Mouse (Mus musculus) liver, embryonic 12.5 days (tissue): ENCODE measurements around the gene Bcl11a. TPM values are rescaled to one million over a fixed set of nuclear protein-coding genes. Genes with fewer than 3 reads are reported as not detected.
A peak's percentile ranks its signal among the peaks of the same experiment; 100 is the strongest.

Experiments
- ATAC-seq: fragments of 200-750 bp; cut with Nextera tagmentation; 2 replicates; pipeline ENCODE4 v1.8.0; 2017; ENCODE audit warnings: moderate number of reproducible peaks, mild to moderate bottlenecking, moderate library complexity
- H3K27ac ChIP-seq: fragments of 300-500 bp; sonication (generic); 2 replicates; pipeline ENCODE4 v1.5.1; 2016; ENCODE audit warnings: mild to moderate bottlenecking
- H3K27me3 ChIP-seq: fragments of 300-500 bp; sonication (generic); replicated peaks from 2 replicates; pipeline ENCODE4 v1.6.1; 2016; ENCODE audit warnings: mild to moderate bottlenecking, moderate library complexity
- H3K36me3 ChIP-seq: fragments of 300-500 bp; sonication (generic); 2 replicates; pipeline ENCODE4 v1.6.1; 2016; ENCODE audit warnings: mild to moderate bottlenecking, moderate library complexity
- H3K4me1 ChIP-seq: fragments of 300-500 bp; sonication (generic); 2 replicates; pipeline ENCODE4 v1.6.1; 2016
- H3K4me2 ChIP-seq: fragments of 300-500 bp; sonication (generic); 2 replicates; pipeline ENCODE4 v1.6.1; 2016; ENCODE audit warnings: mild to moderate bottlenecking, moderate library complexity
- H3K4me3 ChIP-seq: fragments of 300-500 bp; sonication (generic); 2 replicates; pipeline ENCODE4 v1.5.1; 2016; ENCODE audit warnings: mild to moderate bottlenecking, moderate library complexity
- H3K9ac ChIP-seq: fragments of 300-500 bp; sonication (generic); 2 replicates; pipeline ENCODE4 v1.6.1; 2016; ENCODE audit warnings: mild to moderate bottlenecking, moderate library complexity
- H3K9me3 ChIP-seq: fragments of 300-500 bp; sonication (generic); replicated peaks from 2 replicates; pipeline ENCODE4 v1.6.1; 2016; ENCODE audit warnings: mild to moderate bottlenecking, moderate library complexity
- WGBS: fragments of 180-500 bp; shearing (Covaris S2); methylation state at CpG from one replicate; pipeline ENCODE4 v1.1.7; 2016; ENCODE audit not compliant: insufficient replicate concordance; 5-methylcytosine and 5-hydroxymethylcytosine counted together
- polyA plus RNA-seq: library from polyadenylated mRNA; unstranded; fragments of >200 nt; fragmentation: Nextera tagmentation; extraction: Ambion mirVana; gene quantifications from 2 replicates; pipeline ENCODE4 v1.2.1, GENCODE M21; 2016

Bcl11a gene
- polyA plus RNA-seq, 1 experiment from 2014 or later, result 53.4 TPM

DNA sequence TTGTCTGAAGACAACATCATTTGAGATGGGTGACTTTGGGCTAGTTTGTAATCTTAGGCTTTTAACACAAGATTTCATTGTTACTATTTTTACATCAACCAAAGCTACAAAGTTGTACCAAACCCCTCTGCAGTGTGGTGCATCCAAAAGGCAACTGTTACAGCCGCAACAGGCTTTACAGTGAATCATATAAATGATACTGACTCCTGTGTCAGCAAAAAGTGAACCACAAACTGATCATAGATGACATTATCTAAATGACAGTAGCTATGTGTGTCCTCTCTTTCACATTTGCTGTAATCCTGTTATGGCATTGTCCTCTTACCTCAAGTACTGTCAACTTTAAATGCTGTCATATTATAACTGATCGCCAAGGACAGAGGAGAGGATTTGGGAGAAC is 60.0 kb downstream of the Bcl11a start:
- no peak for ATAC-seq

DNA sequence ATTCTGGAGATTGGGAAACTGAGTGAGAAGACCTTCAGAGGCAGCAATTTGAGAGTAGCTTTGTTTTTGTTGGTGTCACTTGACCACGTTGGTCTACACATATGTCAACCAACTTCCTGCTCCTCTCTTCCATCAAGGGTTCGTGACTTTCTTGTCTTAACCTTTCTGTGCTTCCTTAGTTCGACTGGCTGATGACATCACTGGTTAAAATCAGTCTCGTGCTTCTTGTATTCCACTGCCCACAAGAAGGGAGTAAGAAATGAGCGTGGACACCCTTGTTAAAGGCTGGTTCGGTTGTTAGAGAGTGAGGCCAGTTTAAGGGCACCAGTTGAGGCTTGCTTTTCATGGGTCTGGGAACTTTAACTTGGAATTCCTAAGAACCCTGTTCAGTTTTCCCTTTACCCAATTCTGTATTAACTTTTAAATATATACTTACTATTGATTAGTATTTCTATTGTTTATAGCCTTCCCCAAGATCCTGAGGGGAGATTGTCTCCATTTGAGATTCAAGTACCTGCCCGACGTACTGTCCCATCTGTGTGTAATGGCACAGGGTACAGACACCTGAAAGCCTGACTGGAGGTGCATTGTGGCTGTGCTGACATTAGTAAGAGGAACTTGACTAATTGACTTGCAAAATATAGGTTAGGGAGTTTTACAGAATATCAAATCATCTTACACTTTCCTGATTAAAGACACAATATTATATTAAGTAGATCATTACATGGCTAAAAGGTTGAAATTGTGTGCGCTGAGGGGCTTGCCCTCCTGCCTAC is 60.9 kb downstream of the Bcl11a start:
- H3K36me3 ChIP-seq, result peaks cover 64% of the 10 kb centered on the region
- no peak overlapping the region for H3K9ac ChIP-seq
- H3K4me2 ChIP-seq, result no peak overlapping the region
- no peaks in the 10 kb centered on the region for H3K27me3 ChIP-seq
- WGBS, result 47% methylated on average over 9 of the region's 9 CpGs
- peak overlapping the region; percentile 59 for H3K27ac ChIP-seq
- no peaks in the 10 kb centered on the region for H3K9me3 ChIP-seq
- peaks cover 90% of the 10 kb centered on the region for H3K4me1 ChIP-seq
- H3K4me3 ChIP-seq, result no peak overlapping the region
- ATAC-seq, result no peak

More for the DNA sequence above, 60.0 kb downstream of the Bcl11a start:
- WGBS, result 76% methylated on average over 2 of the region's 2 CpGs
- H3K9me3 ChIP-seq, result no peaks in the 10 kb centered on the region
- H3K4me1 ChIP-seq, result peaks cover 97% of the 10 kb centered on the region
- H3K4me3 ChIP-seq, result no peak overlapping the region
- H3K4me2 ChIP-seq, result no peak overlapping the region
- peak overlapping the region; percentile 92 for H3K27ac ChIP-seq
- no peaks in the 10 kb centered on the region for H3K27me3 ChIP-seq
- H3K9ac ChIP-seq, result 0 out of 2 replicates have a peak overlapping the region, but pooled peaks have one; percentile 9
- peaks cover 59% of the 10 kb centered on the region for H3K36me3 ChIP-seq

DNA sequence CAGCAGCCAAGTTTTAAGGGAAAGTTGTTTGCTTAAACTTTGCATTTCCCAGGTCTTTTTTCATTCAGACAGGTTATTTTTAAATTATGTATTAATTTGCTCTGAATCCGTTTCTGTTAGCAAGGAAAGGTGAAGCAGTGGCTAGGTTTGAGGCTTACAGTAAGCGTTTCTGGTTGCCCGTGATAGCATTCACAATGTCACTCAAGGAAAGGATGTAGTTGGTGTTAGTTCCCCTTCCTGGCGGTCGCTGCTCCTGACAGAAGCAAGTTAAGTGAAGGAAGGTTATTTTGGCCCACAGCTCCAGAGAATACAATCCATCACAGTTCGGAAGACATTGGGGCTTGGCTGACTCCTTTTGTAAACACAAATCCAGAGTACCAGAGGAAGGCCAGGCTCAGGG is 61.6 kb downstream of the Bcl11a start:
- H3K4me1 ChIP-seq, result peaks cover 90% of the 10 kb centered on the region
- no peaks in the 10 kb centered on the region for H3K27me3 ChIP-seq
- peaks cover 70% of the 10 kb centered on the region for H3K36me3 ChIP-seq
- H3K27ac ChIP-seq, result no peak overlapping the region
- no peak overlapping the region for H3K9ac ChIP-seq
- H3K4me3 ChIP-seq, result no peak overlapping the region
- no peak for ATAC-seq
- no peak overlapping the region for H3K4me2 ChIP-seq
- H3K9me3 ChIP-seq, result no peaks in the 10 kb centered on the region
- WGBS, result 48% methylated on average over 6 of the region's 6 CpGs

DNA sequence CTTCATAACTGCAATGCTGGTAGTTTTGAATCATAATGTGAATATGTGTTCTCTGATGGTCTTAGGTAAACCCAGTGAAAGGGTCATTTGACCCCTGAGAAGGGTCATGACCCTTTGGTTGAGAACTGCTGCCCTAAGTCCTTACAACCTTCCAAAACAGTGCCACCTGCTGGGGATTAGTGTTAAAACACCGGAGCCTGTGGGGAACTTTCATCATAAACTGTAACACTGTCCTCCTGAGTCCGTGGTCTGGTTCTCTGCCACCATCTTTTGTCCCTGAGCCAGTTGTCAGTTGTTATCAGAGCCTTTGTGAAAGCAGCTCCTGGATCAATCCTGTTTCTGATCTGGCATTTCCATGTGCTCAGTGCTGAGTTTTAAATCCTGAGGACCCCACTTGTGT is 62.1 kb downstream of the Bcl11a start:
- no peak overlapping the region for H3K9ac ChIP-seq
- ATAC-seq, result no peak
- peak overlapping the region; percentile 59; the same call in 1 of the 2 replicates for H3K27ac ChIP-seq
- WGBS, result 88% methylated on average over 2 of the region's 2 CpGs
- peaks cover 75% of the 10 kb centered on the region for H3K36me3 ChIP-seq
- peaks cover 90% of the 10 kb centered on the region for H3K4me1 ChIP-seq
- H3K9me3 ChIP-seq, result no peaks in the 10 kb centered on the region
- H3K4me2 ChIP-seq, result no peak overlapping the region
- H3K4me3 ChIP-seq, result no peak overlapping the region
- no peaks in the 10 kb centered on the region for H3K27me3 ChIP-seq

DNA sequence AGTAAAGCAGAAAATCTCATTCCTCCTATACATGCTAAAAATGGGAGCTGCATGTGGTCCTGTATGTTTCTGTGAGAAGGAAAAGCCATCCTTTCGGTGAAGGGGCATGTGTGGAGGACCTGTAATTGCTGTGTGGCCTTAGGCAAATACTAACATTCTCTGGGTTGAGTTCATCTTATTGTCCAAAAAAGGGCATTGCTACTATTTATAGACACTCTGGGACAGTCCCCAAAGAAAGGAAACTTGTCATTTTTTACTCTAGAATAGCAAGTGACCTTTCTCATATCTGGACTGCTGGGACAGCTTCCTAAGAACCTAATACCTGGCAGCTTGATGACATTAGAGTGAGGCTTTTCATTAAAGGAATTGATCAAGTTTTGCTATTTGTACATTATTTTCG is 63.1 kb downstream of the Bcl11a start:
- ATAC-seq, result no peak
- no peaks in the 10 kb centered on the region for H3K27me3 ChIP-seq
- peaks cover 90% of the 10 kb centered on the region for H3K4me1 ChIP-seq
- H3K36me3 ChIP-seq, result peaks cover 85% of the 10 kb centered on the region
- H3K9ac ChIP-seq, result no peak overlapping the region
- no peak overlapping the region for H3K4me3 ChIP-seq
- H3K4me2 ChIP-seq, result no peak overlapping the region
- WGBS, result 80% methylated on average over 2 of the region's 2 CpGs
- no peaks in the 10 kb centered on the region for H3K9me3 ChIP-seq
- peak overlapping the region; percentile 59 for H3K27ac ChIP-seq

DNA sequence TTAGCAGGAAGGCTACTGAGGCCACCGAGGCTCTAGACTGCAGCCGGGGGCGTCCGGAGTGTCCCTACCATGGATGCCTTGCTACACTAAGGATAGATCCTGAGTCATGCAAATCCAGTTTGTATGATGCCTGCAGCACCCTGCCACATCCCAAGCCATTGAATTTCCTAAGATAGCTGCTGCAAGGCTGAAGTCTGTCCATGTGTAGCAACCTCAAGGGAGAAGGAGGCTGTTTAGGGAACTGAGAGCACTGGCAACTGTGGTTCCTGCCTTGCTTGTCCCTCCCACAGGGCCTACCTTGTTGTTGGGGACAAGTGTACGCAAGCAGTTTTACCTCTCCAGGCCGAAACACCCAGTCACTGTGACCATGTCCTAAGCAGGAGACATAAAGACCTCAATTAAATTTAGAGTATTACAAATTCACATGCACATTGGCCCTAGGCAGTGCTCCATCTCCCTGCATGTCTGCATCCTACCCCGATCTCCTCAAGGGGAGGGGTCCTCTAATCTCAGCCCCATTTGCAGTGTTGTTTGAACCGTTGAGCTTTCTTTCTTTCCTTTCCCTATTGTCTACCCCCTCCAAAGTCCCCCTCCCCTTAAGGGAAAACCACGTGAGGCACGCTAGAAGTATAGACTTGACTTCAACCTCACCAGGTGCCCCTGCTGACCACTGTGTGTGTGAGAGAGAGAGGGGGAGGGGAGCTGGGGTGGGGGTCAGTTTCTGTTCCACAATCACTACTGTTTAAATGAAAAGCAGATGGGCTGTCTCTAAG is 63.8 kb downstream of the Bcl11a start:
- peaks cover 90% of the 10 kb centered on the region for H3K4me1 ChIP-seq
- no peak for ATAC-seq
- no peaks in the 10 kb centered on the region for H3K9me3 ChIP-seq
- no peak overlapping the region for H3K4me2 ChIP-seq
- no peak overlapping the region for H3K4me3 ChIP-seq
- no peaks in the 10 kb centered on the region for H3K27me3 ChIP-seq
- no peak overlapping the region for H3K9ac ChIP-seq
- peak overlapping the region; percentile 59; the same call in 1 of the 2 replicates for H3K27ac ChIP-seq
- peaks cover 91% of the 10 kb centered on the region for H3K36me3 ChIP-seq
- WGBS, result 73% methylated on average over 10 of the region's 10 CpGs

DNA sequence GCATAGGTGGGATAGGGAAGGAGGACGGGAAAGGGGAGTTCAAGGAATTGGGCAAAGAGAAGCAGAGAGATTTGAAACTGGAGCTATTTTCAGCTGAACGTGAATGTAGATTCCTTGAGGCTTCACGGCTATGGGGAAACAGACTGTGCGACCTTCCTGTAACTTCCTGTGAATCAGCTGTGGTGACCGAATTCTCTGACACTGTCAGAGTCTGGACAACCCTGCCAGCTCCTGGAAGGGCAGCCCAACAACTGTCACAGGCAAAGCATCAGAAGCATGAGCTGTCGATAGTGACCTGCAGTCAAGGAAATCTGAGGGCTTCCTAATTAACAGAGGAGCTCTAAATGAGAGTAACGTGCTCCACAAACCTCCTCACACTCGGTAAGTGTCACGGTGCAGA is 64.5 kb downstream of the Bcl11a start:
- Histone ChIP-seq H3K4me3 (no peak overlapping the region), H3K27ac (peak overlapping the region; percentile 59; the same call in 1 of the 2 replicates), H3K4me1 (peaks cover 90% of the 10 kb centered on the region), H3K36me3 (peaks cover 90% of the 10 kb centered on the region), H3K4me2 (no peak overlapping the region), H3K9ac (0 out of 2 replicates have a peak overlapping the region, but pooled peaks have one; percentile 23), H3K9me3 (no peaks in the 10 kb centered on the region), H3K27me3 (no peaks in the 10 kb centered on the region)
- 54% methylated on average over 9 of the region's 9 CpGs for WGBS
- no peak for ATAC-seq

DNA sequence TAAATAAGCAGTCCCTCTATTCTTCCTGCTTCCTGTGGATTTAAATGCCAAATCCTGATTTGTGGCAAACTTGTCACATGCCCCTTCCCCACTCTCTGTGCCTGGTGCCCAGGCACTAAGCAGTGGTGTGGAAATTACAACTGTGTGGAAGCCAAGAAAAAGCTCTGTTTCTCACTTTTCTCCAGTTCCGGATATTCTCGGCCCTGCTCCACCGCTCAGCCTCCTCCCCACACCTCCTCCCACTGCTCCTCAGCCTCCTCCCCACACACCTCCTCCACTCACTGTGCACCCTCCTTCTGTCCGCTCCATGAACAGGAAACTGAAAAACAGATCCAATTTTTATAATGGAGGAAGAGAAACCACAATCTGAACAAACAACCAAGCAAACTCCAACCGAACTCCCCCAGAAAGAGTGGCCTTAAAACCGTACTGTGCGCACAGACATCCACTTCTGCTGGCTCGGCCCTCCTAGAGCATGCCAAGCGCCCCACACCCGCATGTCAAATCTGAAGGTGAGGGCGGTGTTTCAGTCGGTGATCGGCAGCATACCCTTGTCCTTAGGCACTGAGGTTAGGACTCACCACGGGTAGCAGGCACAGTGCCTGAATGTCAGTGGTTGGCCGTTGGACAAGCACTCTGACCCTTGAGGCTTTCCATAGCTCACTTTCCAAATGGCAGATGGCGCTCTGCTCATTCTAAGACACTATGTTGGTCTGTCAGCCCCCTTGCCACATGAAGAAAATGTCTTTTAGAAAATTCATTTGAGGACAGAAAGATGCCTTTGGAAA is 66.5 kb downstream of the Bcl11a start:
- Histone ChIP-seq H3K27me3 (no peaks in the 10 kb centered on the region), H3K9me3 (no peaks in the 10 kb centered on the region), H3K27ac (peak overlapping the region; percentile 47), H3K4me1 (peaks cover 91% of the 10 kb centered on the region), H3K36me3 (peaks cover 76% of the 10 kb centered on the region), H3K4me3 (no peak overlapping the region), H3K4me2 (no peak overlapping the region), H3K9ac (no peak overlapping the region)
- 79% methylated on average over 16 of the region's 16 CpGs for WGBS
- no peak for ATAC-seq

DNA sequence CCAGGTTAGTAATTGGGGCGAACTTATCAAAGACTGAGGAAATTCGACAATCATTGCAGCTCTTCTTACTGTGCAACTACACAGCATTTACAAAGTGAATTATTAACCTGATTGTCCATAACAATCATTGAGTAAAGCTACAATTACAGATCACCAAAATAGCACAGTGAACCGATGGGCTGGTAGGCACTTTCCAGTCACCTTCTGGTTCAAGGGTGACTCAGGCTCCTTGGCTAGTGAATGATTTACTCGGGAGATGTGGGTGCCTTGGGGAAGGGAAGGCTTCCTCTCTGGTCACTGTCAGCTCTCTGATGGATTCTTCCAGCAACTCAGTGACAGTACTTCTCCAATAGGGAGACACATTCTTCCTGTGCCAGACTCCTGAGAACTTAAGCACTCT is 68.2 kb downstream of the Bcl11a start:
- Histone ChIP-seq H3K9me3 (no peaks in the 10 kb centered on the region), H3K27me3 (no peaks in the 10 kb centered on the region), H3K9ac (no peak overlapping the region), H3K4me3 (no peak overlapping the region), H3K27ac (peak overlapping the region; percentile 78), H3K4me2 (no peak overlapping the region), H3K4me1 (peaks cover 89% of the 10 kb centered on the region), H3K36me3 (peaks cover 76% of the 10 kb centered on the region)
- 67% methylated on average over 4 of the region's 4 CpGs for WGBS
- ATAC-seq, result no peak

DNA sequence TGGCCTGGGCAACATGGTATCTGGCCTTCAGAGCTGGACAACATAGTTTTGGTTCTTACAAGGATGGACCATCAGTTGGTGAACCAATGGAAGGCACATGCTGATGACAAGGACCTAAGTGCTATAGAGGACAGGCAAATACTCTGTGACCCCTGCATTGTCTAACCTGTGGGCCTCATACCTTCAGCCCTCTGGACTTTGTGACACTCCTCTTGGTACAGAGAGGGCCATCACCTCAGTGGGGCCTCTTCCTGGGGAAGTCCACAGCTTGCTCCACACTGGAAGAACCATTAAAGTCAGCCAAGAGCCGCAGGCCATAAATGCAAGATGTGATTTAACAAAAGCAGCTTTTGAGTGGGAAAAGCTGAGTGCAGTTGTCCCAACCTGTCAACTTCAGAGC is 68.6 kb downstream of the Bcl11a start:
- peaks cover 85% of the 10 kb centered on the region for H3K4me1 ChIP-seq
- H3K27me3 ChIP-seq, result no peaks in the 10 kb centered on the region
- H3K4me3 ChIP-seq, result no peak overlapping the region
- ATAC-seq, result no peak
- peak overlapping the region; percentile 78 for H3K27ac ChIP-seq
- H3K9me3 ChIP-seq, result no peaks in the 10 kb centered on the region
- H3K4me2 ChIP-seq, result no peak overlapping the region
- no peak overlapping the region; the same call in 1 of the 2 replicates for H3K9ac ChIP-seq
- H3K36me3 ChIP-seq, result peaks cover 74% of the 10 kb centered on the region
- WGBS, result 78% methylated on average over 1 of the region's 1 CpGs

DNA sequence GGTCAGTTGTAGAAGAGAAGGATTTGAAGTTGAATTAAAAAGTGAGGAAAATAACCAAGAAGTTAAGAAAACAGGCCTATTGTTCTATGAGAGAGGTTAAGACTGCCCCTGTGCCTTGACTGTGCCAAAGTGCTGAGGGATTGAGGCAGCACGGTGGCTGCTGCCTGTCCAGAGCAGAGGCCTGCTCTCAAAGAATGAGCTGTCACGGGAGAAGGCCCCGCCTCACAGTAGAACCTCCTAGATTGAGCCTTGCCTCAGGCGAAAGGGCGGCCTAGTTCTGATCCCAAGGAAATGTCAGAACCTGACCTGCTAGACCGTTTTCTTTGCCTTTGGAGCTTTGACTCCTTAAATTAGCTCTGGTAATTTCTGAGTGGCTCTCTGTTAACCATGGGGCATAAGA is 69.8 kb downstream of the Bcl11a start:
- peaks cover 72% of the 10 kb centered on the region for H3K4me1 ChIP-seq
- H3K4me2 ChIP-seq, result peak overlapping the region; percentile 5; the same call in 1 of the 2 replicates
- H3K9ac ChIP-seq, result peak overlapping the region; percentile 9
- peaks cover 71% of the 10 kb centered on the region for H3K36me3 ChIP-seq
- H3K9me3 ChIP-seq, result no peaks in the 10 kb centered on the region
- no peak overlapping the region for H3K4me3 ChIP-seq
- peak; percentile 74 for ATAC-seq
- no peaks in the 10 kb centered on the region for H3K27me3 ChIP-seq
- WGBS, result 57% methylated on average over 6 of the region's 6 CpGs
- peak overlapping the region; percentile 78 for H3K27ac ChIP-seq
